Mouse (Mus musculus): ENCODE measurements around the gene Krt77. TPM values are rescaled to one million over a fixed set of nuclear protein-coding genes. Genes with fewer than 3 reads are reported as not detected.
A peak's percentile ranks its signal among the peaks of the same experiment; 100 is the strongest.

Krt77 gene
- total and polyA plus RNA-seq, 3 experiments: not detected

DNA sequence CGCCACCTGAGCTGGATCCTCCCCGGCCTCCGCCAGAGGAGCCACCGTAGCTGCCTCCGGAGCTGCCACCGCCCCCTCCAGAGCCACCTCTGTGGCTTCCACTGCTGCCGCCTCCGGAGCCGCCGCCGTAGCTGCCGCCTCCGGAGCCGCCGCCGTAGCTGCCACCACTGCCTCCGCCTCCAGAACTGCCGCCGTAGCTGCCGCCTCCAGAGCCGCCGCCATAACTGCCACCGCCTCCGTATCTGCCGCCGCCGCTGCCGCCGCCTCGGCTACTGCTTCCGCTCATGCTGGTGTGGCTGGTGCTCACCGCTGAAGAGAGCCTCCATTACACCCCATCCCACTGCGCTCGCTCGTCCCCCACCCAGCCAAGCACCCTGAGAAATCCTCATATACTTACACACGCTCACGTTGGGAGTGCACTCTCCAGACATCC lies 23.5 kb downstream of the Krt77 start:
- Histone ChIP-seq H3K9me3 (replicated peaks; ENCODE audit: low read length) (peaks cover under 1% of the 10 kb centered on the region), H3K27ac (ENCODE audit: insufficient read depth, low read depth) (no peak overlapping the region), H3K4me3 (replicated peaks in 1 of 3; ENCODE audit: low read depth in 2 of 3, low read length in 2 of 3, poor library complexity in 1 of 3) (peak overlapping the region in 1 of 3 experiments; percentile 47), H3K9ac (ENCODE audit: insufficient read depth, low read depth) (peak overlapping the region; percentile 14; the same call in 1 of the 2 replicates), H3K79me2 (replicated peaks; ENCODE audit: control insufficient read depth, extremely low read depth, insufficient read depth, poor library complexity, severe bottlenecking) (no peaks in the 10 kb centered on the region), H3K36me3 (replicated peaks in 1 of 2; ENCODE audit: control insufficient read depth in 1 of 2, insufficient read depth in 1 of 2, low read length in 1 of 2) (no peaks in the 10 kb centered on the region), H3K4me2 (ENCODE audit: insufficient read depth, low read depth, poor library complexity, severe bottlenecking) (peak overlapping the region; percentile 27), H3K4me1 (ENCODE audit: control insufficient read depth in 1 of 2, insufficient read depth in 2 of 2) (no peaks in the 10 kb centered on the region), H3K27me3 (replicated peaks) (peaks cover 92% of the 10 kb centered on the region)
- TF ChIP-seq HCFC1 (IDR thresholded peaks at IDR 0.05; ENCODE audit: low read depth, low read length): no peak
- peak; percentile 73; the same call in 1 of the 2 replicates for TF ChIP-seq UBTF (IDR thresholded peaks at IDR 0.05; ENCODE audit: low read depth, low read length)
- no peak for TF ChIP-seq MYC (IDR thresholded peaks at IDR 0.05; ENCODE audit: low read depth, low read length)
- in situ Hi-C loops (cut with MboI; ENCODE audit: low pct_ligation_motif_present, low pct_unique_long_range_greater_than_20kb, low sequenced_read_pairs) (loop anchor here (10.0 kb wide), 1 partner anchor 129 kb away; no protein-coding TSS in a partner anchor), dilution Hi-C loops (cut with MboI; ENCODE audit: extremely low pct_ligation_motif_present, extremely low pct_unique_long_range_greater_than_20kb, low sequenced_read_pairs) (no loop called here)
- DNase-seq (ENCODE audit: extremely low read depth): no peak

DNA sequence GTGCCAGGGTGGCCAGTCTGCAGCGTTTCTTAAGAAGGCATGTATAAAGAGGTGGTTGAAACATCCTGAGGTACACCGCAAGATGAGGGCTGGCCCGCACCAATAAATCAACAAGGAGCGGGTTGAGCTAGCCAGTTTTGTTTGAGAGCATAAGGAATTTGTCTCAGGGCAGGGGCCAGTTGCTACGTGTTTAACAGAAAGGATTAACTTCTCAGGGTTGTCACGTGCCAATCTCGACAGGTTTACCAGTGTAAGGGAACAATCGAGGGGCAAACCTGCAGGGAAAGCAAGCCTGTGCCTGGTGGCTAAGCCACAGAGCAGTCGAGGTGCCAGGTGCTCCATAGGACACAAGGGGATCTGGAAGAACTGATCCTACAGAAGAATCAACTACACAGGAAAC lies 26.3 kb downstream of the Krt77 start:
- Histone ChIP-seq H3K27me3 (replicated peaks) (peaks cover 92% of the 10 kb centered on the region), H3K9ac (ENCODE audit: insufficient read depth, low read depth) (no peak overlapping the region), H3K27ac (ENCODE audit: insufficient read depth, low read depth) (no peak overlapping the region), H3K36me3 (replicated peaks in 1 of 2; ENCODE audit: control insufficient read depth in 1 of 2, insufficient read depth in 1 of 2, low read length in 1 of 2) (no peaks in the 10 kb centered on the region), H3K79me2 (replicated peaks; ENCODE audit: control insufficient read depth, extremely low read depth, insufficient read depth, poor library complexity, severe bottlenecking) (no peaks in the 10 kb centered on the region), H3K4me2 (ENCODE audit: insufficient read depth, low read depth, poor library complexity, severe bottlenecking) (no peak overlapping the region), H3K4me1 (ENCODE audit: control insufficient read depth in 1 of 2, insufficient read depth in 2 of 2) (no peaks in the 10 kb centered on the region), H3K9me3 (replicated peaks; ENCODE audit: low read length) (peaks cover 4% of the 10 kb centered on the region), H3K4me3 (replicated peaks in 1 of 3; ENCODE audit: low read depth in 2 of 3, low read length in 2 of 3, poor library complexity in 1 of 3) (no peak overlapping the region)
- no peak for DNase-seq (ENCODE audit: extremely low read depth)
- TF ChIP-seq ZC3H11A (IDR thresholded peaks at IDR 0.05; ENCODE audit: low read depth, low read length) (no peak), E2F4 (IDR thresholded peaks at IDR 0.05; ENCODE audit: insufficient replicate concordance, low read depth, low read length) (no peak), UBTF (IDR thresholded peaks at IDR 0.05; ENCODE audit: low read depth, low read length) (no peak), NELFE (IDR thresholded peaks at IDR 0.05; ENCODE audit: low read depth, low read length) (no peak), JUN (IDR thresholded peaks at IDR 0.05; ENCODE audit: insufficient read depth, low read depth, low read length) (no peak), SIN3A (IDR thresholded peaks at IDR 0.05; ENCODE audit: low read length) (no peak), KAT2A (IDR thresholded peaks at IDR 0.05; ENCODE audit: insufficient replicate concordance, low read length) (no peak), USF1 (IDR thresholded peaks at IDR 0.05; ENCODE audit: low read depth, low read length) (no peak), ZKSCAN1 (IDR thresholded peaks at IDR 0.05; ENCODE audit: borderline replicate concordance, low read depth, low read length) (no peak), IRF4 (IDR thresholded peaks at IDR 0.05; ENCODE audit: low read depth, low read length) (no peak), MAZ (IDR thresholded peaks at IDR 0.05; ENCODE audit: low read depth, low read length) (no peak)
- in situ Hi-C loops (cut with MboI; ENCODE audit: low pct_ligation_motif_present, low pct_unique_long_range_greater_than_20kb, low sequenced_read_pairs): loop anchor here (10.0 kb wide), 1 partner anchor 132 kb away; no protein-coding TSS in a partner anchor
- dilution Hi-C loops (cut with MboI; ENCODE audit: extremely low pct_ligation_motif_present, extremely low pct_unique_long_range_greater_than_20kb, low sequenced_read_pairs): no loop called here
